Mouse (Mus musculus): ENCODE results near the gene Cdk14.

- TF ChIP-seq CTCF (IDR thresholded peaks at IDR 0.05; ENCODE audit: low read depth) (no peak), EP300 (IDR thresholded peaks at IDR 0.05; ENCODE audit: low read depth) (peak; percentile 79)
These were observed 230.5 kb downstream of the Cdk14 start for GRCm38 (mm10) chr5:5189590-5189989.
